Mouse (Mus musculus) forebrain, embryonic 14.5 days (tissue): ENCODE measurements at regions not wholly inside any gene's neighbourhood (a gene's known extent, or its start where the extent isn't known, plus 50 kb on each side); places are given as distances from the start of the nearest gene placed in this dataset.

Source experiments
- ATAC-seq: fragments of 200-750 bp; cut with Nextera tagmentation; 2 replicates; pipeline ENCODE4 v1.8.0; 2017; ENCODE audit warnings: mild to moderate bottlenecking, moderate library complexity
- DNase-seq: peaks from one replicate; pipeline ENCODE4 v3.0.0-alpha.2; 2015; ENCODE audit warnings: low spot score
- H3K27ac ChIP-seq: fragments of 300-500 bp; sonication (generic); 2 replicates; pipeline ENCODE4 v1.5.1; 2014; ENCODE audit warnings: low read depth, mild to moderate bottlenecking, control low read depth, low read length, moderate library complexity
- H3K27me3 ChIP-seq: fragments of 300-500 bp; sonication (generic); replicated peaks from 2 replicates; pipeline ENCODE4 v1.6.1; 2014; ENCODE audit warnings: low read length, control low read depth, mixed read lengths; ENCODE audit not compliant: control insufficient read depth, insufficient read depth
- H3K36me3 ChIP-seq: fragments of 300-500 bp; sonication (generic); 2 replicates; pipeline ENCODE4 v1.6.1; 2014; ENCODE audit warnings: low read length, control low read depth; ENCODE audit not compliant: control insufficient read depth, insufficient read depth
- H3K4me1 ChIP-seq: fragments of 300-500 bp; sonication (generic); 2 replicates; pipeline ENCODE4 v1.6.1; 2014; ENCODE audit warnings: antibody characterized with exemption, low read length, control low read depth; ENCODE audit not compliant: control insufficient read depth, insufficient read depth
- H3K4me2 ChIP-seq: fragments of 300-500 bp; sonication (generic); 2 replicates; pipeline ENCODE4 v1.6.1; 2014; ENCODE audit warnings: mild to moderate bottlenecking, control low read depth, low read length
- H3K4me3 ChIP-seq: fragments of 300-500 bp; sonication (generic); 2 replicates; pipeline ENCODE4 v1.5.1; 2014; ENCODE audit warnings: low read depth, low read length, control low read depth
- H3K9ac ChIP-seq: fragments of 300-500 bp; sonication (generic); 2 replicates; pipeline ENCODE4 v1.6.1; 2014; ENCODE audit warnings: mild to moderate bottlenecking, low read length, control low read depth, moderate library complexity
- H3K9me3 ChIP-seq: fragments of 300-500 bp; sonication (generic); replicated peaks from 2 replicates; pipeline ENCODE4 v1.6.1; 2016; ENCODE audit warnings: low read length, control low read depth, mixed read lengths; ENCODE audit not compliant: control insufficient read depth
- WGBS: fragments of 180-500 bp; shearing (Covaris S2); extraction: QIAGEN DNeasy Blood & Tissue Kit; methylation state at CpG from one replicate; pipeline ENCODE4 v1.1.7; 2014; 5-methylcytosine and 5-hydroxymethylcytosine counted together

GRCm38 (mm10) chr8:30522806-30523462 is 2905.6 kb upstream of the 5930422O12Rik start:
- no peaks in the 10 kb centered on the region for H3K27me3 ChIP-seq
- H3K27ac ChIP-seq = no peak overlapping the region
- H3K9ac ChIP-seq = no peak overlapping the region
- H3K9me3 ChIP-seq = no peaks in the 10 kb centered on the region
- H3K4me1 ChIP-seq = no peaks in the 10 kb centered on the region
- H3K36me3 ChIP-seq = no peaks in the 10 kb centered on the region
- ATAC-seq (no peak; the same call in 1 of the 2 replicates), DNase-seq (peak; percentile 59)
- H3K4me3 ChIP-seq = no peak overlapping the region
- 11% methylated on average over 10 of the region's 10 CpGs for WGBS
- peak overlapping the region; percentile 24; the same call in 1 of the 2 replicates for H3K4me2 ChIP-seq

GRCm38 (mm10) chr8:30532862-30533500 is 2895.5 kb upstream of the 5930422O12Rik start:
- Histone ChIP-seq H3K9me3 (no peaks in the 10 kb centered on the region), H3K4me3 (no peak overlapping the region), H3K27ac (no peak overlapping the region), H3K9ac (no peak overlapping the region), H3K4me2 (no peak overlapping the region), H3K4me1 (no peaks in the 10 kb centered on the region), H3K27me3 (no peaks in the 10 kb centered on the region), H3K36me3 (no peaks in the 10 kb centered on the region)
- ATAC-seq (0 out of 2 replicates have a peak, but pooled peaks have one; percentile 52), DNase-seq (peak; percentile 22)
- 54% methylated on average over 3 of the region's 3 CpGs for WGBS

- Histone ChIP-seq H3K27ac (no peak overlapping the region), H3K9me3 (no peaks in the 10 kb centered on the region), H3K4me1 (no peaks in the 10 kb centered on the region), H3K4me3 (no peak overlapping the region), H3K36me3 (no peaks in the 10 kb centered on the region), H3K4me2 (no peak overlapping the region), H3K27me3 (no peaks in the 10 kb centered on the region), H3K9ac (no peak overlapping the region)
- 87% methylated on average over 3 of the region's 3 CpGs for WGBS
- ATAC-seq (no peak), DNase-seq (no peak)
Observed at GRCm38 (mm10) chr8:30533501-30533870, 2895.0 kb upstream of the 5930422O12Rik start.

GRCm38 (mm10) chr8:30535450-30535849 is 2893.1 kb upstream of the 5930422O12Rik start:
- Histone ChIP-seq H3K27ac (no peak overlapping the region), H3K36me3 (no peaks in the 10 kb centered on the region), H3K27me3 (no peaks in the 10 kb centered on the region), H3K9me3 (no peaks in the 10 kb centered on the region), H3K4me2 (no peak overlapping the region), H3K4me3 (no peak overlapping the region), H3K9ac (no peak overlapping the region), H3K4me1 (no peaks in the 10 kb centered on the region)
- ATAC-seq (no peak; the same call in 1 of the 2 replicates), DNase-seq (peak; percentile 2)
- 64% methylated on average over 3 of the region's 3 CpGs for WGBS

- no peak for ATAC-seq
- Histone ChIP-seq H3K4me3 (no peak overlapping the region), H3K9me3 (no peaks in the 10 kb centered on the region), H3K36me3 (no peaks in the 10 kb centered on the region), H3K9ac (no peak overlapping the region), H3K4me1 (no peaks in the 10 kb centered on the region), H3K27me3 (no peaks in the 10 kb centered on the region), H3K27ac (no peak overlapping the region), H3K4me2 (no peak overlapping the region)
- DNase-seq = no peak
- WGBS = 87% methylated on average over 1 of the region's 1 CpGs
Observed at GRCm38 (mm10) chr8:30542196-30542595, 2886.3 kb upstream of the 5930422O12Rik start.

- Histone ChIP-seq H3K4me3 (no peak overlapping the region), H3K27me3 (no peaks in the 10 kb centered on the region), H3K9me3 (no peaks in the 10 kb centered on the region), H3K4me1 (peaks cover 5% of the 10 kb centered on the region; the same call in 1 of the 2 replicates), H3K27ac (no peak overlapping the region), H3K9ac (no peak overlapping the region), H3K4me2 (no peak overlapping the region), H3K36me3 (no peaks in the 10 kb centered on the region)
- DNase-seq = peak; percentile 78
- 23% methylated on average over 2 of the region's 2 CpGs for WGBS
- ATAC-seq = peak; percentile 72
Observed at GRCm38 (mm10) chr8:30547820-30548219, 2880.7 kb upstream of the 5930422O12Rik start.

GRCm38 (mm10) chr8:30551051-30551450 is 2877.5 kb upstream of the 5930422O12Rik start:
- no peak overlapping the region for H3K4me3 ChIP-seq
- H3K27ac ChIP-seq = no peak overlapping the region
- no peaks in the 10 kb centered on the region for H3K36me3 ChIP-seq
- H3K27me3 ChIP-seq = no peaks in the 10 kb centered on the region
- peak; percentile 1 for DNase-seq
- no peak overlapping the region for H3K4me2 ChIP-seq
- WGBS = 86% methylated on average over 1 of the region's 1 CpGs
- no peaks in the 10 kb centered on the region for H3K9me3 ChIP-seq
- ATAC-seq = no peak
- no peak overlapping the region for H3K9ac ChIP-seq
- H3K4me1 ChIP-seq = peaks cover 5% of the 10 kb centered on the region; the same call in 1 of the 2 replicates

- no peak for ATAC-seq
- H3K9ac ChIP-seq = no peak overlapping the region
- no peak overlapping the region for H3K4me3 ChIP-seq
- H3K27ac ChIP-seq = no peak overlapping the region
- H3K4me2 ChIP-seq = no peak overlapping the region
- peak; percentile 10 for DNase-seq
- H3K4me1 ChIP-seq = no peaks in the 10 kb centered on the region
- H3K27me3 ChIP-seq = no peaks in the 10 kb centered on the region
- no peaks in the 10 kb centered on the region for H3K9me3 ChIP-seq
- H3K36me3 ChIP-seq = no peaks in the 10 kb centered on the region
Observed at GRCm38 (mm10) chr8:30557429-30557828, 2871.1 kb upstream of the 5930422O12Rik start.
